Mouse (Mus musculus) C2C12 (cell line): ENCODE measurements around the gene Tnp2. TPM values are rescaled to one million over a fixed set of nuclear protein-coding genes. Genes with fewer than 3 reads are reported as not detected.

Source experiments
- H3K27me3 ChIP-seq: one replicate; pipeline ENCODE4 v1.6.1; 2011; ENCODE audit not compliant: control insufficient read depth, insufficient read depth, insufficient read length
- H3K36me3 ChIP-seq: one replicate; pipeline ENCODE4 v1.6.1; 2011; ENCODE audit not compliant: control insufficient read depth, insufficient read depth
- H3K4me3 ChIP-seq: one replicate; pipeline ENCODE4 v1.5.1; 2011; ENCODE audit warnings: mild to moderate bottlenecking, control low read depth; ENCODE audit not compliant: poor library complexity, insufficient read depth, severe bottlenecking
- H3K79me2 ChIP-seq: one replicate; pipeline ENCODE4 v1.6.1; 2011; ENCODE audit not compliant: control insufficient read depth, insufficient read depth
- H3K79me3 ChIP-seq: one replicate; pipeline ENCODE4 v1.6.1; 2011; ENCODE audit warnings: low read depth, control low read depth
- H3ac ChIP-seq: one replicate; pipeline ENCODE3; 2011; ENCODE audit warnings: low read depth; ENCODE audit not compliant: control insufficient read depth, insufficient read length
- CEBPB ChIP-seq: IDR thresholded peaks from one replicate; pipeline ENCODE4 v1.6.1; 2011; ENCODE audit warnings: low read depth, mild to moderate bottlenecking, control low read depth, moderate library complexity
- CTCF ChIP-seq: IDR thresholded peaks from one replicate; pipeline ENCODE4 v1.5.1; 2011; ENCODE audit not compliant: control insufficient read depth, insufficient read depth, insufficient read length
- FOSL1 ChIP-seq: IDR thresholded peaks from one replicate; pipeline ENCODE4 v1.8.0; 2011; ENCODE audit warnings: mild to moderate bottlenecking, low read length; ENCODE audit not compliant: poor library complexity, insufficient read depth, severe bottlenecking
- MAX ChIP-seq: IDR thresholded peaks from one replicate; pipeline ENCODE4 v1.6.1; 2011; ENCODE audit warnings: mild to moderate bottlenecking, control low read depth
- MYOD1 ChIP-seq: IDR thresholded peaks from one replicate; pipeline ENCODE4 v1.6.1; 2011; ENCODE audit warnings: low read depth; ENCODE audit not compliant: control insufficient read depth, insufficient read length
- MYOG ChIP-seq: IDR thresholded peaks from one replicate; pipeline ENCODE4 v1.6.1; 2011; ENCODE audit not compliant: control insufficient read depth, insufficient read length; ENCODE audit errors: extremely low read depth
- USF1 ChIP-seq: IDR thresholded peaks from one replicate; pipeline ENCODE4 v1.6.1; 2011; ENCODE audit warnings: low read depth, mild to moderate bottlenecking, control low read depth, moderate library complexity
- polyA plus RNA-seq: library from polyadenylated mRNA; unstranded; fragments of >200 nt; fragmentation: generic; extraction: Trizol; gene quantifications from one replicate; pipeline ENCODE4 v1.2.1, GENCODE M21; 2012; ENCODE audit warnings: missing spikeins

Tnp2 gene
- polyA plus RNA-seq, 1 experiment = not detected

- peaks cover 5% of the 10 kb centered on the region for H3K27me3 ChIP-seq
- no peak overlapping the region for H3K4me3 ChIP-seq
- no peaks in the 10 kb centered on the region for H3K36me3 ChIP-seq
- no peaks in the 10 kb centered on the region for H3K79me2 ChIP-seq
- TF ChIP-seq USF1 (no peak), MYOD1 (no peak), FOSL1 (no peak), CEBPB (no peak)
- H3K79me3 ChIP-seq = no peaks in the 10 kb centered on the region
- no peak overlapping the region for H3ac ChIP-seq
These were observed 31.5 kb upstream of the Tnp2 start for GRCm38 (mm10) chr16:10819966-10820365.

GRCm38 (mm10) chr16:10818579-10819135 lies 30.2 kb upstream of the Tnp2 start:
- Histone ChIP-seq H3ac (no peak overlapping the region), H3K79me3 (no peaks in the 10 kb centered on the region), H3K36me3 (no peaks in the 10 kb centered on the region), H3K4me3 (no peak overlapping the region), H3K79me2 (no peaks in the 10 kb centered on the region), H3K27me3 (peaks cover 5% of the 10 kb centered on the region)
- TF ChIP-seq USF1 = no peak

GRCm38 (mm10) chr16:10814864-10815263 lies 26.4 kb upstream of the Tnp2 start:
- Histone ChIP-seq H3ac (no peak overlapping the region), H3K4me3 (no peak overlapping the region), H3K79me2 (no peaks in the 10 kb centered on the region), H3K79me3 (no peaks in the 10 kb centered on the region), H3K27me3 (peaks cover 4% of the 10 kb centered on the region), H3K36me3 (no peaks in the 10 kb centered on the region)
- TF ChIP-seq MAX = no peak
- no peak for TF ChIP-seq CTCF
- TF ChIP-seq CEBPB = no peak
- no peak for TF ChIP-seq USF1
- TF ChIP-seq FOSL1 = no peak
- TF ChIP-seq MYOD1 = no peak
- TF ChIP-seq MYOG = no peak

- H3K36me3 ChIP-seq = no peaks in the 10 kb centered on the region
- H3K4me3 ChIP-seq = no peak overlapping the region
- H3K27me3 ChIP-seq = peaks cover 11% of the 10 kb centered on the region
- no peaks in the 10 kb centered on the region for H3K79me3 ChIP-seq
- H3ac ChIP-seq = no peak overlapping the region
- no peaks in the 10 kb centered on the region for H3K79me2 ChIP-seq
- no peak for TF ChIP-seq USF1
- no peak for TF ChIP-seq MAX
- TF ChIP-seq CTCF = no peak
- TF ChIP-seq FOSL1 = no peak
- TF ChIP-seq MYOD1 = no peak
- no peak for TF ChIP-seq MYOG
- TF ChIP-seq CEBPB = no peak
These were observed 25.3 kb upstream of the Tnp2 start for GRCm38 (mm10) chr16:10813726-10814125.

GRCm38 (mm10) chr16:10812865-10813371 lies 24.5 kb upstream of the Tnp2 start, which contains the start of gene Gm11172:
Gm11172 (plus strand) TSS chr16:10812915.
- H3ac ChIP-seq = no peak within 1 kb of the TSS
- no peaks in the 10 kb centered on the region for H3K79me2 ChIP-seq
- H3K79me3 ChIP-seq = no peaks in the 10 kb centered on the region
- H3K36me3 ChIP-seq = no peaks in the 10 kb centered on the region
- TF ChIP-seq CTCF (no peak), FOSL1 (no peak), CEBPB (no peak), MYOG (no peak), USF1 (no peak), MYOD1 (no peak), MAX (no peak)
- H3K4me3 ChIP-seq = no peak within 1 kb of the TSS
- peaks cover 17% of the 10 kb centered on the region for H3K27me3 ChIP-seq

- H3K4me3 ChIP-seq = no peak overlapping the region
- no peaks in the 10 kb centered on the region for H3K36me3 ChIP-seq
- H3ac ChIP-seq = no peak overlapping the region
- no peak for TF ChIP-seq FOSL1
- TF ChIP-seq MAX = no peak
- TF ChIP-seq CTCF = no peak
- TF ChIP-seq MYOG = no peak
- no peak for TF ChIP-seq MYOD1
- no peak for TF ChIP-seq USF1
- TF ChIP-seq CEBPB = no peak
- H3K27me3 ChIP-seq = peaks cover 38% of the 10 kb centered on the region
- no peaks in the 10 kb centered on the region for H3K79me3 ChIP-seq
- no peaks in the 10 kb centered on the region for H3K79me2 ChIP-seq
These were observed 21.9 kb upstream of the Tnp2 start for GRCm38 (mm10) chr16:10810376-10810775.
